Mouse (Mus musculus) hindbrain, embryonic 11.5 days (tissue): ENCODE data around the gene Hand1. TPM values are rescaled to one million over a fixed set of nuclear protein-coding genes. Genes with fewer than 3 reads are reported as not detected.
A peak's percentile ranks its signal among the peaks of the same experiment; 100 is the strongest.
"Not testable (repeated sequence)": the region's sequence is repeated elsewhere in the genome, so short reads cannot be mapped to it uniquely, and the experiment has no call there.

Source experiments
- ATAC-seq: fragments of 200-750 bp; cut with Nextera tagmentation; 2 replicates; pipeline ENCODE4 v1.8.0; 2017; ENCODE audit warnings: mild to moderate bottlenecking, moderate TSS enrichment, moderate library complexity; ENCODE audit not compliant: low FRiP score
- DNase-seq: peaks from one replicate; pipeline ENCODE4 v3.0.0-alpha.2; 2015; ENCODE audit warnings: low spot score
- H3K27ac ChIP-seq: fragments of 300-500 bp; sonication (generic); 2 replicates; pipeline ENCODE4 v1.5.1; 2014; ENCODE audit warnings: mild to moderate bottlenecking, low read depth, low read length
- H3K27me3 ChIP-seq: fragments of 300-500 bp; sonication (generic); 2 replicates; pipeline ENCODE4 v1.6.1; 2014; ENCODE audit warnings: mild to moderate bottlenecking, low read length, moderate library complexity, mixed read lengths; ENCODE audit not compliant: control insufficient read depth, insufficient read depth
- H3K36me3 ChIP-seq: fragments of 300-500 bp; sonication (generic); 2 replicates; pipeline ENCODE4 v1.6.1; 2014; ENCODE audit warnings: mild to moderate bottlenecking, low read length, moderate library complexity, mixed read lengths; ENCODE audit not compliant: control insufficient read depth, insufficient read depth
- H3K4me1 ChIP-seq: fragments of 300-500 bp; sonication (generic); replicated peaks from 2 replicates; pipeline ENCODE4 v1.6.1; 2014; ENCODE audit warnings: low read length, mixed read lengths; ENCODE audit not compliant: control insufficient read depth, insufficient read depth
- H3K4me2 ChIP-seq: fragments of 300-500 bp; sonication (generic); replicated peaks from 2 replicates; pipeline ENCODE4 v1.6.1; 2014; ENCODE audit warnings: mild to moderate bottlenecking, low read depth, low read length
- H3K4me3 ChIP-seq: fragments of 300-500 bp; sonication (generic); 2 replicates; pipeline ENCODE4 v1.5.1; 2014; ENCODE audit warnings: low read depth, low read length
- H3K9ac ChIP-seq: fragments of 300-500 bp; sonication (generic); 2 replicates; pipeline ENCODE4 v1.6.1; 2014; ENCODE audit warnings: low read depth, low read length
- H3K9me3 ChIP-seq: fragments of 300-500 bp; sonication (generic); 2 replicates; pipeline ENCODE4 v1.6.1; 2016; ENCODE audit warnings: low read length; ENCODE audit not compliant: control insufficient read depth
- WGBS: fragments of 180-500 bp; shearing (Covaris S2); extraction: QIAGEN DNeasy Blood & Tissue Kit; methylation state at CpG from one replicate; pipeline ENCODE4 v1.1.7; 2014; 5-methylcytosine and 5-hydroxymethylcytosine counted together
- polyA plus RNA-seq: library from polyadenylated mRNA; unstranded; fragments of >200 nt; fragmentation: Nextera tagmentation; extraction: Ambion mirVana; gene quantifications from 2 replicates; pipeline ENCODE4 v1.2.1, GENCODE M21; 2014

Hand1 gene
- polyA plus RNA-seq, 1 experiment from 2014 or later, result not detected

GRCm38 (mm10) chr11:57828955-57829870 lies 3.4 kb downstream of the Hand1 start:
- H3K27me3 ChIP-seq, result peaks cover 73% of the 10 kb centered on the region
- no peak overlapping the region for H3K4me2 ChIP-seq
- H3K27ac ChIP-seq, result no peak overlapping the region
- H3K4me3 ChIP-seq, result no peak overlapping the region
- no peak for ATAC-seq
- no peak overlapping the region for H3K9ac ChIP-seq
- H3K4me1 ChIP-seq, result peaks cover 7% of the 10 kb centered on the region; the same call in 1 of the 2 replicates
- H3K9me3 ChIP-seq, result no peaks in the 10 kb centered on the region
- no peaks in the 10 kb centered on the region for H3K36me3 ChIP-seq
- 1% methylated on average over 53 of the region's 53 CpGs for WGBS
- DNase-seq, result peak; percentile 69

GRCm38 (mm10) chr11:57827915-57828545 lies 4.6 kb downstream of the Hand1 start:
- Histone ChIP-seq H3K4me1 (peaks cover 5% of the 10 kb centered on the region; the same call in 1 of the 2 replicates), H3K4me2 (peak overlapping the region; percentile 36), H3K27me3 (peaks cover 61% of the 10 kb centered on the region), H3K4me3 (peak overlapping the region; percentile 20), H3K9me3 (no peaks in the 10 kb centered on the region), H3K9ac (no peak overlapping the region), H3K36me3 (no peaks in the 10 kb centered on the region), H3K27ac (no peak overlapping the region)
- DNase-seq, result peak; percentile 69
- no peak for ATAC-seq
- WGBS, result under 1% methylated on average over 33 of the region's 33 CpGs

- Histone ChIP-seq H3K4me1 (peaks cover 5% of the 10 kb centered on the region; the same call in 1 of the 2 replicates), H3K4me2 (peak overlapping the region; percentile 36), H3K27ac (no peak overlapping the region), H3K9me3 (no peaks in the 10 kb centered on the region), H3K36me3 (no peaks in the 10 kb centered on the region), H3K4me3 (peak overlapping the region; percentile 20), H3K27me3 (peaks cover 54% of the 10 kb centered on the region), H3K9ac (no peak overlapping the region)
- no peak for ATAC-seq
- peak; percentile 44 for DNase-seq
- WGBS, result under 1% methylated on average over 40 of the region's 41 CpGs
Observed at GRCm38 (mm10) chr11:57827048-57827914, 5.3 kb downstream of the Hand1 start.

DNA sequence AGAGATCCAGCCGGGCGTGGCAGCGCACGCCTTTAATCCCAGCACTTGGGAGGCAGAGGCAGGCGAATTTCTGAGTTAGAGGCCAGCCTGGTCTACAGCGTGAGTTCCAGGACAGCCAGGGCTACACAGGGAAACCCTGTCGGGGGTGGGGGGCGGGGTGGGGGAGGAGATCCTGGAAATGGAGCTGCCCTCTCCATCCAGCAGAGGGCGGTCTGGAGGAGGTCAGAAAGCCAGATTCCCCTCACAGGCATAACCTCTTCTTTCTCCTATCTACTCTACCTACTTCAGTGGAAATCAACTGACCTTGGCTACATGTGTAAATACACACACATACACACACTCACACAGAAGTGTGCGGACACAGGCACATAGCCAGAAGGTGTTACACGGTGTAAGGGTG lies 7.4 kb downstream of the Hand1 start:
- H3K36me3 ChIP-seq, ATAC-seq, H3K27ac ChIP-seq, H3K4me3 ChIP-seq, H3K9me3 ChIP-seq, H3K4me1 ChIP-seq, H3K9ac ChIP-seq, H3K4me2 ChIP-seq: not testable (repeated sequence)
- peak; percentile 18 for DNase-seq
- WGBS, result 38% methylated on average over 10 of the region's 11 CpGs
- H3K27me3 ChIP-seq, result peaks cover 34% of the 10 kb centered on the region

- 76% methylated on average over 7 of the region's 7 CpGs for WGBS
- H3K9me3 ChIP-seq, result no peaks in the 10 kb centered on the region
- no peaks in the 10 kb centered on the region for H3K36me3 ChIP-seq
- no peak overlapping the region for H3K27ac ChIP-seq
- peaks cover 5% of the 10 kb centered on the region; the same call in 1 of the 2 replicates for H3K4me1 ChIP-seq
- no peak overlapping the region for H3K4me3 ChIP-seq
- H3K27me3 ChIP-seq, result peaks cover 25% of the 10 kb centered on the region
- DNase-seq, result no peak
- ATAC-seq, result no peak
- H3K9ac ChIP-seq, result no peak overlapping the region
- no peak overlapping the region for H3K4me2 ChIP-seq
Observed at GRCm38 (mm10) chr11:57823714-57824113, 8.9 kb downstream of the Hand1 start.

- peaks cover 20% of the 10 kb centered on the region for H3K27me3 ChIP-seq
- not testable (repeated sequence) for H3K36me3 ChIP-seq, H3K4me3 ChIP-seq, H3K27ac ChIP-seq, ATAC-seq, H3K4me2 ChIP-seq, H3K4me1 ChIP-seq, H3K9me3 ChIP-seq, DNase-seq, H3K9ac ChIP-seq
- WGBS, result 95% methylated on average over 2 of the region's 2 CpGs
Observed at GRCm38 (mm10) chr11:57823159-57823558, 9.5 kb downstream of the Hand1 start.

DNA sequence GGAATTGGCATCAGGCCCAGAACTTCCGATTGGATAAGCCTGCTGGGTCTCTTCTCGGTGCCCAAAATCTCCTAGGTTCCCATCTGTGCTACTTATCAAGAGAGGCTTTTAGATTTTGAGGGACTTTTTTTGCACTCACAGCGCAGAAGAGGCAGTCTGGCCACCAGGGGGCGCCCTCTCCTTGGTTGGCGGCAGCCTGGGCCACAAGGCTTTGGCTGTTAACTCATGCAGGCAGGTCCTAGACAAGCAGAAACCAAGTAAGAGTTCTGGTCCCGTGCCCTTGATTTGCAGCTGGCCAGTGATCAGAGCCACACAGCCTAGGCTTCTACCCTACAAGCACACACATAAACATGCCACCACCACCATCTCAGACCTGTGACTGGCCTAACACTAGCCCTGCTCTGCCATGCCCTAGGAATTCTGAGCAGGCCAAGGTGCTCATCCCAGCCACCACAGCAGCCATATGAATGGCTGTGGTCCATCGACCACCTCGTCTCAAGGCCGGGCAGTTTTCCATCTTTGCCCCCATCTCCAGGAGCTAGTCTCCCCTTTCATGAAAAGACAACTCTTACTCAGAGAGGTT lies 12.5 kb downstream of the Hand1 start:
- no peaks in the 10 kb centered on the region for H3K4me1 ChIP-seq
- no peak overlapping the region for H3K4me2 ChIP-seq
- no peaks in the 10 kb centered on the region for H3K36me3 ChIP-seq
- ATAC-seq, result no peak
- DNase-seq, result peak; percentile 90
- H3K4me3 ChIP-seq, result no peak overlapping the region
- H3K9me3 ChIP-seq, result no peaks in the 10 kb centered on the region
- WGBS, result 33% methylated on average over 9 of the region's 9 CpGs
- H3K27ac ChIP-seq, result no peak overlapping the region
- no peaks in the 10 kb centered on the region; the same call in 1 of the 2 replicates for H3K27me3 ChIP-seq
- H3K9ac ChIP-seq, result no peak overlapping the region

DNA sequence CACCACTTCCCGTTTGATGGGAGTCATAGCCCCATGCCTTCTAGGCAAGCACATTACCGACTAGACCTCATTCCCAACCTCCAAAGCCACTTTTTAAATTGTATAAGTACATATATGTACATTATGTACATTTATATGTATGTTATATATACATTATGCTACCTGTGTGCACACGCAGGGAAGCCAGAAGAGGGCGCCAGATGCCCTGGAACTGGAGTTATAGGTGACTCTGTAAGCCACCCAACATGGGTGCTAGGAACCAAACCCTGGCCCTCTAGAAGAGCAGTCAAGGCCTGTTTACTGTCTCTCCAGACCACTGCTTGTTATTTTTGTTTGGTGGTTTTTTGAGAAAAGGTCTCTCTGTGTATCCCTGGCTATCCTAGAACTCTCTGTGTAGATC lies 14.4 kb downstream of the Hand1 start:
- Histone ChIP-seq H3K4me3 (no peak overlapping the region), H3K9ac (no peak overlapping the region), H3K36me3 (no peaks in the 10 kb centered on the region), H3K27ac (no peak overlapping the region), H3K4me1 (no peaks in the 10 kb centered on the region), H3K4me2 (no peak overlapping the region), H3K9me3 (no peaks in the 10 kb centered on the region), H3K27me3 (no peaks in the 10 kb centered on the region)
- DNase-seq (no peak), ATAC-seq (no peak)
- WGBS, result 92% methylated on average over 4 of the region's 4 CpGs
